Mouse (Mus musculus) right cerebral cortex, adult 2 months (tissue): ENCODE measurements around the gene Camkmt.

Experiments
- DNase-seq, 2 experiments: peaks; one replicate each; pipeline ENCODE4 v3.0.0; 2021 to 2022; ENCODE audit warnings: low spot score in 2 of 2

Gene Camkmt

GRCm38 (mm10) chr17:85372523-85372922 lies 282.2 kb downstream of the Camkmt start:
- DNase-seq: no peak

- DNase-seq: no peak
Observed at GRCm38 (mm10) chr17:85374100-85374833, 283.9 kb downstream of the Camkmt start.

GRCm38 (mm10) chr17:85374834-85375176 lies 284.5 kb downstream of the Camkmt start:
- no peak for DNase-seq

GRCm38 (mm10) chr17:85375523-85375922 lies 285.2 kb downstream of the Camkmt start:
- no peak for DNase-seq

GRCm38 (mm10) chr17:85377496-85377895 lies 287.1 kb downstream of the Camkmt start:
- DNase-seq: no peak

GRCm38 (mm10) chr17:85379101-85379500 lies 288.7 kb downstream of the Camkmt start:
- no peak for DNase-seq

- no peak for DNase-seq
Observed at GRCm38 (mm10) chr17:85381578-85382223, 291.3 kb downstream of the Camkmt start.

GRCm38 (mm10) chr17:85382344-85382743 lies 292.0 kb downstream of the Camkmt start:
- no peak for DNase-seq

GRCm38 (mm10) chr17:85382906-85383305 lies 292.6 kb downstream of the Camkmt start:
- no peak for DNase-seq

GRCm38 (mm10) chr17:85393091-85393890 lies 302.9 kb downstream of the Camkmt start:
- DNase-seq: no peak

- no peak for DNase-seq
Observed at GRCm38 (mm10) chr17:85393891-85394321, 303.6 kb downstream of the Camkmt start.

GRCm38 (mm10) chr17:85395502-85395901 lies 305.1 kb downstream of the Camkmt start:
- no peak for DNase-seq

GRCm38 (mm10) chr17:85400751-85401150 lies 310.4 kb downstream of the Camkmt start:
- DNase-seq: no peak

- DNase-seq: no peak
Observed at GRCm38 (mm10) chr17:85405161-85405560, 314.8 kb downstream of the Camkmt start.

- DNase-seq: no peak
Observed at GRCm38 (mm10) chr17:85406195-85406594, 315.8 kb downstream of the Camkmt start.

GRCm38 (mm10) chr17:85428831-85429230 lies 338.5 kb downstream of the Camkmt start:
- no peak for DNase-seq

GRCm38 (mm10) chr17:85432923-85433322 lies 342.6 kb downstream of the Camkmt start:
- DNase-seq: no peak

- no peak for DNase-seq
Observed at GRCm38 (mm10) chr17:85443036-85443435, 352.7 kb downstream of the Camkmt start.

- no peak for DNase-seq
Observed at GRCm38 (mm10) chr17:85454419-85454983, 364.1 kb downstream of the Camkmt start.

- no peak for DNase-seq
Observed at GRCm38 (mm10) chr17:85455063-85455462, 364.7 kb downstream of the Camkmt start.

GRCm38 (mm10) chr17:85458075-85458474 lies 367.7 kb downstream of the Camkmt start:
- DNase-seq: no peak

- DNase-seq: no peak
Observed at GRCm38 (mm10) chr17:85458589-85458988, 368.2 kb downstream of the Camkmt start.
